Mouse (Mus musculus): ENCODE measurements around the gene Gfi1. TPM values are rescaled to one million over a fixed set of nuclear protein-coding genes. Genes with fewer than 3 reads are reported as not detected.
A peak's percentile ranks its signal among the peaks of the same experiment; 100 is the strongest.

The Gfi1 gene
- total RNA-seq, 4 experiments from 2014 or later: 0.09 to 0.17 TPM; not detected in 2

GRCm38 (mm10) chr5:107722661-107723532 is 2.9 kb downstream of the Gfi1 start:
- no peak for DNase-seq

DNA sequence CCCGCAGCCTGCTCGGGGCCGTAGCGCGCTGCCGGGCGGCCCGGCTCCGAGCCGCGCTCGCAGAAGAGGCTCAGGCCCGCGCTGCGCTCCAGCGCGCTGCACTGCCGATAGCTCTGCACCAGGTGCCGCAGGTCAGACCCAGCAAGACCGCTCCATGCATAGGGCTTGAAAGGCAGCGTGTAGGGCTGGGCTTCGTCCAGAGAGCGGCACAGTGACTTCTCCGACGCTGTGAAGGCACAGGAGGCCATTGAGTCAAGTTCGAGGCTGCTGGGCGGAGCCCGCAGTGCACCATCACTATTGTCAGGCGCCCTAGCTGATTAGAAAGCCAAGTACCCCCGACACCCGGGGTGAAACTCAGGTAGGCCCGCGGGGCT is 4.2 kb downstream of the Gfi1 start:
- DNase-seq: no peak

DNA sequence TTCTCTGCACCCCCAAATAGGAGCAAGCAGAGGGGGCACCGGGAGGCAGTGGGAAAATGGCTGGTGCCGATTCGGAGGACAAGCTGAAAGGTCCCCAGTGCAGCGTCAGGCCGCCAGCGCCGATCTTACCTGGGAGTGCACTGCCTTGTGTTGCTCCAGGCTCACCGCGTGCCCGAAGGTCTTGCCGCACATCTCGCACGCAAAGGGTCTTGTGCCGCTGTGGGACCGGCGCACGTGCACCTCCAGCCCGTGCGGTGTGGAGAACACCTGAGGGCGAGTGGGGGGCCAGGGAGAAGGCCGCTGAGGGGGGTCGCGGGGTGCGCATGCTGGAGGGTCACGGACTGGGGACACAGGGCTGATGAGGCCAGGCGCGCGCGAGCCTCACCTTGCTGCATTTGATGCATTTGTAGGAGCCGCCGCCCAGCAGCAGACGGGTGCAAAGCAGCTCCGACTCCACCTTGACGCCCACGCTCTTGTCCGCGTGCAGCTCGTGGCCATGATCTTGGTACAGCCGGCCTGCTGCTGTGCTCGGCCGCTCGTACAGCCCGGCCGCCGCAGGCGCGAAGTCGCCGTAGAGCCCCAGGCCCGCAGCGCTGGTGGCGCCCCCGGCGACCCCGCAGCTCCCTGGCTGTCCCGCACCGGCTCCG is 4.7 kb downstream of the Gfi1 start:
- DNase-seq: no peak

DNA sequence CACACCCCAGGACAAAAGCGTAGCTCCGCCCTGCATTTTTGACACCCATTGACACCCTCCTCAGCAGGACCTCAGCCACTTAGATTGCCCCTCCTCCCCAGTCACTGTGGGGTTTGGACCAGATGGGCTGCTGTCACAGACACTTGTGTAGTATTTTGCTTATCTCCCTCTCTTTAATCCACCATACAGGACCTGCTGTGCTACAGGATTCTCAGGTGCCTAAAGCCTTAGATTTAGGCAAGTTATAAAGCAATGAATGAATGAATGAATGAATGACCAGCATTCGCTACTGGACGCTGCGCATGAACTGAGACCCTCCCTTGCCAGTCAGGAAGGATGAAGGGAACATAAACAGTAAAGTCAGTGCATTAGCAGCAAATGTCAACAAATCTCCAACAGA is 5.3 kb downstream of the Gfi1 start:
- DNase-seq: no peak

GRCm38 (mm10) chr5:107719786-107720185 is 6.0 kb downstream of the Gfi1 start:
- DNase-seq: no peak

DNA sequence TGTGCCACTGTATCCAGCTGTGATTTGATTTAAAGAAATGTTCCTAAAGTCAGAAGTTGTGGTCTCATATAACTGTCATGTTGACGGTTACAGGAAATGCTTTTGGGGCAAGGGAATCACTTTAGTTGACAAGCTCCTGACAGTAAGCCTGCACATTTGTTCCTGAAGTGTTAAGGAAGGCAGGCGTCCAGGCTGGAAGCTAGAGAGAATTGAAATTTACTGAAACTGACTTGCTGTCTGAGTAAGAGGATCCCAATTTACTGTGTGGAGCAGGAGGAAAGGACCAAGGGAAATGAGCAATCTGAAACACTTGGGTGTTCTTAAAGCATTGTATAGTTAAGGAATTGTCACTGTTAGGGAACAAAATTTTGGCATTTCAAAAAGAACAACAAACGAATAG is 6.6 kb downstream of the Gfi1 start:
- no peak for DNase-seq

DNA sequence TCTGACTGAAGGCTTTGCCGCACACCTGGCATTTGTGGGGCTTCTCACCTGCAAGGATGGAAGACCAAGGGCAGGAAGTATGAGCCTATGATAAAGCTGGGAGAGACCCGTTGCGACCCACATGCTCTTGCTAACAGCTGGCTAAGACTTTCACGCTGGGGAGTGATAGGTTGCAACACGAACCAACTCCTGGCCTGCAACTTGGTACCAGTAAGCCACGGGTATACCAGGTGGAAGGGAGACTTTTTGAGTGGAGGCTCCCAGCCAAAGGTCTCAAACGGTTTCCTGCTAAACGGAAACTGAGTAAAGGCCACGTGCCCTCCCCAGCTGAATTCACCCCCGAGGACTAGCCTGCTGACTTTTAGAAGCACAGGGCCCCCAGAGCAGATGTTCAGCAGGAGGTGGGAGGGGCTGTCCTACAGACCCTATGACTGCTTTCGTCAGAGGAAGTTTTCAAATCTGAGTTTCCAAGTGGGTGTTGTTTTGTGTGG is 7.9 kb downstream of the Gfi1 start:
- no peak for DNase-seq

- no peak for DNase-seq
These were observed 14.1 kb downstream of the Gfi1 start for GRCm38 (mm10) chr5:107711689-107712088.

DNA sequence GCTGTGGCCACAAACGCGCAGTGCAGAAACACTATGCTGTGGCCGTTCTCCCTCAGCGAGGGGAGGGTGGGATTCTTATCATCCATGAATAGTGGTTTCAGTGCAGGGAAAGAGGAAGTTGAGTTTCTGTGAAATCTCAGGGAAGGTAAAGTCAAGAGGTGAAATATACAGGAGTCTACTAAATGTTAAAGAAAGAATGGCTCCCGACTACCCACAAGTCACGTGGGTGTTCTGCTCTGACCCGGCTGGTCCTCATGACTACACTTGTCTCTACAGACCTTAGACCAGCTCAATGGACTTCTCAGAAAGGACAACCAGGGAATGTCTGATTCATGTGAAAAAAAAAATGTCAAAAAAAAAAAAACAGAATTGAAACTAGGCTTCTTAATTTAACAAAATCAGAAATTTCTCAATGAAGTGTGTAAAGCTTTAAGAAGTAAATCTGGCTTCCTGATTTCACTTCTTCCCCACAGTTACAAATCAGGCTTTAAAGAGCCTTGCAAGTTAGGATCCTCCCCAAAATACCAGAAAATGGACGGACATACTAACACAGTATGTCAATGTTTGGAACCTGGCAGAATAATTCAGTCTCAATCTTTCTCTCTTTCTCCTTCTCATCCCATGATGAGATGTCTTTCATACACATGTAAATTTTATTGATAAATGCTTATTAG is 17.6 kb downstream of the Gfi1 start:
- no peak for DNase-seq

DNA sequence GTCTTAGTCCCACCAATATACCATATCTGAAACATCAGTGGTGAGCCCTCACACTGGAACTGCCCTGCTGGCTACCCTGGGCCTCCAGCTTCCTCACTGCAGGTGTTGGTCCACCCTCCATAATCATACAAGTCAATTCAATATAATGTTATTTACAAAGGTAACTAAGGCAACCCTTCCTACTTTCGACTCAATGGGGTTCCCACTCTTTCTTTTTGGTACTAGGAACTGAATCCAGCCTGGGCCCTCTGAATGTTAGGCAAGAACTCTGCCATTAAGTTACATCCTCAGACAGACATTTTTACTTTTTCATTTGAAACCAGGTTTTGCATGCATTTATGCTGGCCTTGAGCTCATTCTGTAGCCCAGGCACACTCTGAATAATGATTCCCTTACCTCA is 19.6 kb downstream of the Gfi1 start:
- no peak for DNase-seq

DNA sequence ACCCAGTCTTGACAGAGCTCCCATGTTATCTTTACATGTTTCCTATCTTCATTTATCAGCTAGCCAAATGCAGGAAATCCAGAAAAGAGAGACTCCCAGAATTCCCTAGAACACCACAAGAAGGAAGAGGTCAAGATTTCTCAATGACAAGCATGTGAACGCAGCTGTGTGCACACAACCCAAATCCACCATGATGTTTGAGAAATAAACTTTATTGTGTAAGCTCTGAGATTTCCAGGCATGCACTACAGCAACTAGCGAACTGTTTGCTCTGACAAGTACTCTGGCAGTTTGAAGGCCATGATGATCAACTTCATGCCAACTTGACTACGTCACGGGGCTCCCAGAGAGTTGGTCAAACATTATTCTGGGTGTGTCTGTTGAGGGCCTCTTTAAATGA is 20.1 kb downstream of the Gfi1 start:
- no peak for DNase-seq

GRCm38 (mm10) chr5:107703207-107703763 is 22.6 kb downstream of the Gfi1 start:
- DNase-seq: no peak

- DNase-seq: no peak
These were observed 24.2 kb downstream of the Gfi1 start for GRCm38 (mm10) chr5:107701658-107702057.

DNA sequence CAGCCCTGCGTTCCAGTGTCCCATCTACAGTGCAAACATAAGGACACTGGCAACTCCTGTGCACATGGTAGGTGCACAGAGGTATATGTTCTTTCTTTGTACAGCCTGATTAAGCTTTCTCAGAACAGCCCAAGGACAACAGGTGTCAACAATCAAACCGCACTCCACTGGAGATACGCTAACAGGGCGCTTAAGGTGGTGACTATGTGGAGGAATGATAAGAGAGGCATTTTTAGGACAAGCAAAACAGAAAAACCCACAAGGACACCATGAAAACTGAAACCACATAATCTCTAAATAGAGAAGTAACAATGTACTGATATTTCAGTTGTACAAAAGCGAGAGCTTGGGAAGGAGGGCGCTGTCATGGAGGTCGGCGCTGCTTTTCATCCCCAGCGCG is 25.0 kb downstream of the Gfi1 start:
- DNase-seq: no peak

DNA sequence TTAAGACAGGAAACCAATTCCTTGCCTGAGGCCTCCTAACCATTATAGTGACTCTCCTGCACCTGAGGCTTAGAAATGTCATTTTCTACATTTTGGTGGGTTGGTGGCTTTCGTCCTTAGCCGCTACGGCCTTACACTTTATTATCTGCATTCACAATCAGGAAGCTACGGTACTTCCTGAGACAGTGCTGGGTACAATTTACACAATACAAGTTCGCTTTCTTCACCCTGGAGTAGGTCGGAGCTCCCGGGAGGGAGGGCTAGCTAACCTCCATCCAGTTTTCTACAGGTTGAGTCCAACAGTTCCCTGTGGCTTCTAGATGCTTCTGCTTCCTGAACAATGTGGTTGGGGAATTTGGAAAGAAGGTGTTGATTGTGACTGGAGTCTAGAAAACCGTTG is 26.9 kb downstream of the Gfi1 start:
- DNase-seq: no peak

DNA sequence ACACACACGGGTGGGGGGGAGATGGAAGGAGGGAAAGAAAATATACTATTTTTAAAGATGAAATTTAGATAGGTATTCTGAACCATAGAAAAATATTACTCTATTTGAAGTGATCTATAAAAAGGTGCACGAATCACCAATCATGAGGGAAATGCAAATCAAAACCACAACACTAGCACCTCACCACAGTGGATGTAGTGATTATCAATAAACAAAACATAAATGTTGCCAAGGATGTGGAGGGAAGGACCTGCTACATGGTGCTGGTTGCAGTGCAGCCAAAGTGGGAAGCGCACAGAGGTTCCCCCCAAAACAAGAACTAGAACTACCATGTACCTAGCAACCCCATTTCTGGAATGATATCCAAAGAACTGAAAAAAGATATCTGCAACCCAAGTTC is 30.8 kb downstream of the Gfi1 start:
- DNase-seq: no peak

- DNase-seq: no peak
These were observed 37.4 kb downstream of the Gfi1 start for GRCm38 (mm10) chr5:107688499-107688866.

GRCm38 (mm10) chr5:107687592-107688498 is 38.0 kb downstream of the Gfi1 start:
- peak; percentile 39 for DNase-seq

DNA sequence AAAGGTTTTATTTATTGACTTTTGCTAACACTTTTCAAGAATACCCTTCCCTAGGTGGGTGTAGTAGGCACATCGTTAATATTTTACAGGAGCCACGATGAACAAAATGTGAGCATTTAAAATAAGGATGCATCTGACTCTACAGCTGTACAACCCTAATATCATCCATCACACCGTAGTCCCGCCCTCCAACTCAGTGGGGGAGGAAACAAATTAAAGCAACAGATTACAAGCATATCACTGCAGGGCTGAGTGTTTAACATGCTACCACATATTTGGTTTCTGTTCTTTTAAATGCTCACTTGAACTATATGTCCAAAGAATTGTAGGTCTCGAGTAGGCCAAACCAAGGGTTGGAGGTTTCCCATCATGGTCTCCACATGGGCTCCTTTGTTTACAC is 38.7 kb downstream of the Gfi1 start:
- no peak for DNase-seq

DNA sequence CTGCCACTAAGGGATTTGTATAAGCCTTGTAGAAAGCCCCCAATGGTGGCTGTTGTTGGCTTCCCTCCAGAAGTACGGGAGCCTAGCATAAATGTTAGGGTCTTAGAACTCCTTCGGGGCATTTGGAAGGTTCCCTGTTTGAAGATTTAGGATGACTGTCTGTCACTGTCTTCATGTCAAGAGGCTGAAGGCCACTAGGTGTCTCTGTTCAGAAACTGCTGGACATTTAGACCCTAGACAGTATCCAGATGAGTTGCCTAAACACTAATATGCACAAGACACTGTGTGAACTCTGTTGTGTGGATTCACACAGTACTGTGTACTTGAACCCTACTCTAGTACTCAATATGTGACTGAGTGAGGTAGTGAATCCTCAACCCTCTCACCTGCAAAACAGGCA is 41.5 kb downstream of the Gfi1 start:
- no peak for DNase-seq

DNA sequence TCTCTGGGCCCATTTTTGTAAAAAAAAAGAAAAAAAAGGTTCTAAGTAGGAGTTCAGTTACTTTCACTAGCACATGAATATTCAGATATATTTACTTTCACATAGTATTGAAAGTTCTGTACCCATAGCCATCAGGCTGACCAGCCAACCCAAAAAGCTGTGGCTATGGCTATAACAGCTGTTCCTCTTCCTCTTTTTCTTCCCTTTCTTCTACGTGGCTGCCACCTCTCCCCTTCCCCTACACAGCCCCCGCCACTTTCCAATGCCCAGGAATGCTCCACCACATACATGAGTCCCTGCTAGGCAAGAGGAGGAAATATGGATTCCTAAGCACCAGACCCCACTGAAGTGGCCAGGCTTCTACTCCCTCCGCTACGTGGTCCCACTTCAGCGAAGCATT is 44.5 kb downstream of the Gfi1 start:
- no peak for DNase-seq

DNA sequence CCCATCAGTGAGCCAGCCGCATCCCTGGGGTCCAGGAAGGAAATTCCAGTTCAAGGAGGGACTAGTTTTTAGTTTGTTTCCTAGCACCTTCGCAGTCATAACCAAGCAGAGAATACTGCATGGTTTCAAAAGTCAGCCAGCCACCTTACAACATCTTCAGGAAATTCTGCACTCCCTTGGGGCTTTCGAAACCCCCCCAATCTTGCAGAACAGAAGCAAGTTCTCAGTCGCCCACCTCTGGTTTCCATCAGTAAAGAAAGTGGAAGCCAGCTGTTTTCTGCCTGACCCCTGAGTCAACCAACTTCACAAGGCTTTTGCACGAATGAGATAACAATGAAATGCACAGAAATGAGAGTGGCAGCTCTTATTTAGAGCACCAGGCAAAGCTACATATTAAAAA is 47.4 kb downstream of the Gfi1 start:
- no peak for DNase-seq
